Mouse (Mus musculus): ENCODE results near the gene Dlg1.

Gene Dlg1

DNA sequence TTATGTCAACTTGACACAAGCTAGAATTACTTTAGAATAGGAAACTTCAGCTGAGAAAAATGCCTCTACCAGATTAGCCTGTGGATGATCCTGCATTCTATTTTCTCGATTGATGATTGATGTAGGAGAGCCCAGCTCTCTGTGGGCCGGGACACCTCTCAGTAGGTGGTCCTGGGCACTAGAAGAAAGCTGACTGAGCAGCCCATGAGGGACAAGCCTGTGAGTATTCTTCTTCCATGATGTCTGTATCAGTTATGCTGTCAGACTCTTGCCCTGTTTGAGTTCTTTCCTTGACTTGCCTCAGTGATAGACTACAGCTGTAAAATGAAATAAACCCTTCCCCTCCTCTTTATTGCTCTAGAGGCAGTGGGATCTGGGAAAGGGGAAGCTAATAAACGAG, 74.5 kb downstream of the Dlg1 start:
- DNase-seq (ENCODE audit: low spot score): no peak

DNA sequence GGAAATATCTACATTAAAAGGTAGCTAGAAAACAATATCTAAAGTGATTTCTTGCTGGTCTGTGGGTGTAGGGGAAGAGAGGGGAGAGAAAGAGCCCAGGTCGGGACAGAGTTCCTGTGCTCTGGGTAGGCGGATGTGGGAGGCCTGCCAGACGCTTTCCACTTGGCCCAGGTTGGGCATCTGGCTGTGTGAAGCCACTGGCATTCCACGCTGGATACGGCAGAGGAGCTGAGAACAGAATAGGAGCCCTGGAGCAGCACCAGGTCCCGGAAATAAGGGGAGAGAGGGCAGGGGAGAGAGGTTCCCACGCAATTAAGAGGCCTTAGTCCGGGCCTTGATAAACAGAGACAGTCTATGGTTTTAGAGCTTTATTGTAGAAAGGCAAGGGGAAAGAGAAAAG, 77.0 kb downstream of the Dlg1 start:
- no peak for DNase-seq (ENCODE audit: low spot score)

DNA sequence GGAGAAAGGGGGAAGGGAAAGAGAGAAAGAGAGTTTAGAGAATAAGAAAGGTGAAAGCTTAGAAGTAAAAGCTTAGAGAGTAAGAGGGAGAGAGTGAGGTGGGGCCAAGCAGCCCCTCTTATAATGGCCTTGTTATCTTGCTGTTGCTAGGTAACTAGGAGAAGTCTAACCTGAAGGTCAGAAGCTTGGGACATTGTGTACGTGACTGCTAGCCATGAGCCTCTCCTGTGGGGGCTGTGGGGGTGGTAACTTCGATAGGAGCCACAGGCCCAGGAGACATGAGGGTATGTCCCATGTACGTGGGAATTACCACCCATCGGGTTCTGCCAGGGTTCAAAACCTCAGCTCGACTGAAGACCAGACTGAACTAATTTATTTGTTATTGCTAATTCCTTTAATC, 77.5 kb downstream of the Dlg1 start:
- DNase-seq (ENCODE audit: low spot score): no peak

DNA sequence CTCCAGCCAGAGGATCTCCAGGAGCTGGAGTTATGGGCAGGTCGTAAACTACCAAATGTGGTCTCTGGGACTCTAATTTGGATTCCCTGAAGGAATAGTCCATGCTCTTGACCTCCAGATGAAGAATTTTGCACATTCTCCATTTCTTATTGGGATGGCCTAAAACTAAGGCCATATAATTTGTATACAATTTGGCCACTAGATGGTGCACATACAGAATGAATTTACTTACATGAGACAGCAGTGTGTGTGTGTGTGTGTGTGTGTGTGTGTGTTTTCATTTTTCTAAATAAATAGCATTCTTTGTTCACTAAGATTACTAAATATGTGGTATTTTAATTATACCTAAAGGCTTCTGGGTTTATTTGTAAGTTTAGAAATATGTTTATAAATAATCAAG, 87.3 kb downstream of the Dlg1 start:
- no peak for DNase-seq (ENCODE audit: low spot score)

DNA sequence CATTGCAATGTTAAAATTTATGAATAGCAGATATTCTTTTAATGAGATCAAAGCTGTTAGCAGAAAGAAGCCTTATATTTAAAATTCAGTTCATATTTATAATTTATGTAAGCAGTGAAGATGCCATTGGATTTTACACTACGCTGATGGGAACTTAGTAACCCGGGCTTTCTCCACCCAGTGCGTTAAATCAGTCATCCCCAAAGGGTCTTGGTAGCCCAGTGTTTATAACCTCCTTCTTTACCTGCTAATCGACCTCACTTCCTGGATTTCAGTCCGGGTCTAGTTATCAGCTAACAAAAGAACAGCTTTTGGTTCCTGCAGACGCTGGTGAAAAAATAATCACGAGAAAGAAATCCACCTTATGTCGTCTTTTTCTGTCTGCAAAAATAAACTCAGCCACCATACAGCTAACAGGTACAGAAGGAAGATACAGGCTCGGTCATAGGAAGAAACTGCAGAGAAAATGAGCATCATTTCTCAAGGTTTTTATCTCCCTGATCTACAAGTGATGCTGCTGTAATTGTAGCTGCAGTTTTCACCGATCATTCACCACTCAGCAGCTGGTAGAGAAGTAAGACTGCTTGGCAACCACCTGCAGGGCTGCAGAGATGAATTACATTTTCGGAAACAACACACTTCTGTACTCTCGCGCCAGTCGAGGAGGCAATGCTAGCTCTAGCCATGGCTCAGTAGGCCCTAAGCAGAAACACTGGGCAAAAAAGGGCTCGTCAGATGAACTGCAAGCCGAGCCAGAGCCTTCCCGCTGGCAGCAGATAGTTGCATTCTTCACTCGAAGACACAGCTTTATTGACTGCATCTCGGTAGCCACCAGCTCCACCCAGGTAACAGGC, 91.2 kb downstream of the Dlg1 start:
- DNase-seq (ENCODE audit: low spot score): no peak

DNA sequence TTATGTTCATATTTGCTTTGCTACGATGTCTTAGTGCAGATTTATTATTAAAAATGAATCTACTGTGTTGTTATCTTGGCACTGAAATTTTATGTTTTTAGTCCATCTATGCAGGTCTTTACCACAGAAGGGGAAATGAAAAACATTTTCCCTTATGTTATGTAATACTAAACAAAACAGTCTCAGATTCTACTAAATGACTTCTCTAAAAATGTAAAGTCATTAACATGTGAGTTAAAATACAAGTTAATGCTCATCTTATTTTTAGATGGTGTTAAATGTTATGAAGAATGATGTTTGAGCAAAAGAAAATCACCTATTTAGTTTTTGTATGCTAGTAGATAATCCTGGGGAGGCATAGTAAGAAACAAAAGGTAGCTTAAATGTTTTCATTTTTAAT, 91.8 kb downstream of the Dlg1 start:
- DNase-seq (ENCODE audit: low spot score): no peak

DNA sequence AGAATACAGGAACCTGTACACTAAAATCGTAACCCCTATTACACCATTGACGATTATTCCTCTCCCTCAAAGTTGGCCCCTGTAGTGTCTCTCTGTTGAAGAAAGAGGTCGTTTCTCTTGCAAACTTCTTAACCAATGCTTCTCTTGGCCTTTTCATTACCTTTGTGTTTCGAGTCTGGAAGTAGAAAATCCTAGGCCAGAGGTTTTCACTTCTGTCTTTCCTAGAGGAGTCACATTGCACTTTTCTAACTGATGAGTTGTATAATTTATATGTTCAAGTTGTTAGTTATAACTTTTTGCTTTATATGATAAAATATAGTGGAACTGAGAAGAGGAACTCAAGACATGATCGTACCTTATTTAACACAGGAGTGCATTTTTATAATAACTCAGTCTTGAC, 93.2 kb downstream of the Dlg1 start:
- no peak for DNase-seq (ENCODE audit: low spot score)

DNA sequence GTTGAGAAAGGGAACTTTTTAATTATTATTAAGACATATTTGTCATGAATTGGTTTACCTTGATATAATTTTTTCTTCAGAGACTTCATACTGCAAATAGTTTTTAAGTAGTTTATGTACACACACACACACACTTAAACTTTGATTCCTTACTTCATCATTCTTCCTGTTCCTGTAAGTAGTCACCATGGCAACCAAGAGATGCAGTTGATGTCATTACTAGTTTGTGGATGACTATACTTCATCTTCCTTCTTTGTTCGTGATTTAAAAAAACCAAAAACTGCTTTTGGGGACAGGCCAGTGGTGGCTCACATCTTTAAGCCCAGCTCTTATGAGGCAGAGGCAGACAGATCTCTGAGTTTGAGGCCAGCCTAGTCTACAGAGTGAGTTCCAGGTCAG, 94.4 kb downstream of the Dlg1 start:
- no peak for DNase-seq (ENCODE audit: low spot score)

DNA sequence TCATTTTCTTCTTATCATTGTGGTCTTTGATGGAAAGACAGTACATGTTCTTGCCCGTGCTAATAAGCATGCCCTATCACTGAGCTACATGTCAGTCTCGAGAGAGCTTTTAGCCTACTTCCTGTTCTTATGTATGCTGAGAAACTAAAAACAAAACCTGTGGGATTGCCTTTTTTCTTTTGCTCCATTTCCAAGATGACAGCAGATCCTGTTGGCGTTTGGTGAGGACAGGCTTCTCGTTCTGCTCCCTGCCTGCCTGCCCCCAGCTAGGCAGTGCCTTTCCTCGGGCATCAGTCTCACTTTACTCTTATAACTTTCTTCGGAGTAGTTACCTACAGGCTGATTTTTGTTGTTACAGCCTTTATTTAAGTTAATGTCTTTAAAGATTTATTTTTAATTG, 96.2 kb downstream of the Dlg1 start:
- no peak for DNase-seq (ENCODE audit: low spot score)

DNA sequence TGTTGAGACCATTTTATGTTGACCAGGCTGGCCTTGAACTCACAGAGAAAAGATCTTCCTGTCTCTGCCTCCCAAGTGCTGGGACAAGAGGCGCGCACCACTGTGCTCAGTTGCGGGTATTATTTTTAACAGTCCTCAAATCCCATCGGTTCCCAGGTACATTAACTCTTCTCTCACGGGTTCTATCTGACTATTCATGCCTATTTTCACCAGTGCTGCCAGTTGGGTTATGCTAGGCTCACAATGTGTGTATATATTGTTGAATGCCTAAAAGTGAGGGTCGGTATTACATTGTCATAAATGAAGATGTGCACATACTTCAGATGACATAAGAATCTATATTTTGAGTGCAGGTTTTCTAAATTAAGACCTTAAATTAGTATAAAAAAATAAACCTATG, 103.1 kb downstream of the Dlg1 start:
- DNase-seq (ENCODE audit: low spot score): no peak

DNA sequence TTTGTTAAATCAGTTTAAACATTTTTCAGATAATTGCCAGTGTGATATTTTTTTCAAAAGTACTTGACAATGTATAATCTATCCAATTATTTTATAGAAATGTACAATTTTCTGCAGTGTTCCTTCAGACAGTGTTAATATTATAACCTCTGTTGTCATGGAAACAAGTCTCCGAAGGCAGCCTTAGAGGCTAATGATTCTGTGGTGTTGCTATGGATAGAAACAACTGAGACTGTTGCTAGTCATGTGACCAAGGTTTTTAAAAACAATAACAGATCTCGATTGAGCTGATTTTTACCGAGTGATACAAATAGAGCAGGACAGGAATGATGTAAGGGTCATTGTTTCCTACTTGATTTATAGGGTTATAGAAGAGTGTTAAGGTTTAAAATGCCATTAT, 103.5 kb downstream of the Dlg1 start:
- DNase-seq (ENCODE audit: low spot score): no peak

DNA sequence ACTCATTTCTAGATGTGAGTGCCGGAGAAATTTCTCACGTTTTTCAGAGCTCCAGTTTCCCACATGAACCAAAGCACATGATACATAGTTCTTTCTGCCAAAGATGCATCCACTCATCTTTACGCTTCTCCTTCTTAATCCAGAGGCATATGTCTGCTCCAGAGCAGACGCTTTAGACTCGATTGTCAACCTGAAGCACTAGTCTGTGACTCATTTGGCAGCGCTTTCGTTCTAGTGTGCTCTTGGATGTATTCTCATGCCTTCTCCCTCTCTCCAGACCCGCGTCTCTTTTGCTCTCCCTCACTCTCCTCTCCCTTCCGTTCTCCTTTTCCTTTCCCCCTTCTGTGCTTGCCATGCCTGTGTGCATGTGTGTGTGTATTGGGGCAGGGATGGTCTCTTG, 112.7 kb downstream of the Dlg1 start:
- DNase-seq (ENCODE audit: low spot score): no peak

DNA sequence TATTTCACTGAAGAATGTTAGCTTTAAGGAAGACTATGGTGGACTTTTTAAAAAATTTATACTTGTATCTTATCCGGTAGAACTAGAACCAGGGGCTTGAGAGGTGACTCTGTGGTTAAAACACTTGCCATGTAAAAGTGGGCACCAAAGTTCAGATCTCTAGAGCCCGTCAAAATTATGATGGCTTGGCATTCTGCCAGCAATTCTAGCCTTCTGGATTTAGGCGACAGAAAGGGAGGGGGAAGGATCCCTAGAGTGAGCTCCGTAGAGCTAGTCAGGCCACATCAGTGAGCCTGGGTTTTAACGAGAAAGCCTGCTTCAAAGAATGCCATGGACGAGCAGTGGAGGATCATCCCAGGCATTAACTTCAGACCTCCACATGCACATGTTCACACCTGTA, 117.8 kb downstream of the Dlg1 start:
- DNase-seq (ENCODE audit: low spot score): no peak

DNA sequence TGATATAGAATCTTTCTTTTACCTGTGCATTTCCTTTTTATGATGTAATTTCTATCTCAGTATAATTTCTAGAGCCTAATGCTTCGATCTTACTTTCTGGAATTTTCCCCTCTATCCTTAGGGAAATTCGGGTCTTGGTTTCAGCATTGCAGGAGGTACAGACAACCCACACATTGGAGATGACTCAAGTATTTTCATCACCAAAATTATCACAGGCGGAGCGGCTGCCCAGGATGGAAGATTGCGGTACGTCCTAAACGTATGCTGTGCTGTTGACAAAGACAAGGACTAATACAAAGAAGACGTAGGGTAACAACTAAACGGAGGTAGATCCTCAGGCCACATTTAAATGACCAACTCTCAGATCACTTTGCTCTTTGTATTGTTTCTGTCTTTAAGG, 126.8 kb downstream of the Dlg1 start:
- DNase-seq (ENCODE audit: low spot score): no peak

DNA sequence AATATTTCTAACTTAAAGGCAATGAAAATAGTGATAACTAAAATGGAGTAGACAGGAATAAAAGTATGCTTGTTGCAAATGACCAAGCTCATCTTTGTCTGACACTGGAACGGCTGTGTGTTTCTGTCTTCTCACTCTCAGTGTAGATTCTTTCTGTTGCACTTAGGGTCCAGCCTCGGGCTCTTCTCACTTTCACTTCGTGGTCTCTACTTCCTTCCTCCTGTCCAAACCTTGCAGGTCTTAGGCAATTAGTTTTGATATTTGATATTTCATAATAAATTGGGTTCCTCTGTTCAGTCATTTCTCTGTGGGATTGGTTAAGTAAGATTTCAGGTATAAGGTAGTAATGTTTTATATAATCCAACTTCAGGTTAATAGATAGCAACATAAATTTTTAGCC, 140.4 kb downstream of the Dlg1 start:
- no peak for DNase-seq (ENCODE audit: low spot score)

DNA sequence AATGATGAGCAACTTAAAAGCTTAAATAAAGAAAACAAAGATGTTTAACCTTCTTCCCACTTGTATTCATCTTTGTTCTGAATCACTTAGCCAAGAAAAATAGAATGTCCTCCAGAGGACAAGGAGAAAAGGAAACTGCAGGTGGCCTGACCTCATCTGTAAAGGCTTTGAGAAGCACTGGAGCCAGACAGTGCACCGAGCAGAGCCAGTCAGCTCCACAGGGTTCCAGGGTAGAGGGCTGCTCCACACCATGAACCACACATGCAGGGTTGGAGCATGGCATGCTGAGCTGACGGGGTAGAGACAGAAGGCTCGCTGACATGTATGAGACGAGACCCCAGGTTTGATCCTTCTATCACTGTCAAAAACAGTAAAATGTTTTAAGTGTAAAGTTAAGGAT, 162.8 kb downstream of the Dlg1 start:
- DNase-seq (ENCODE audit: low spot score): no peak

DNA sequence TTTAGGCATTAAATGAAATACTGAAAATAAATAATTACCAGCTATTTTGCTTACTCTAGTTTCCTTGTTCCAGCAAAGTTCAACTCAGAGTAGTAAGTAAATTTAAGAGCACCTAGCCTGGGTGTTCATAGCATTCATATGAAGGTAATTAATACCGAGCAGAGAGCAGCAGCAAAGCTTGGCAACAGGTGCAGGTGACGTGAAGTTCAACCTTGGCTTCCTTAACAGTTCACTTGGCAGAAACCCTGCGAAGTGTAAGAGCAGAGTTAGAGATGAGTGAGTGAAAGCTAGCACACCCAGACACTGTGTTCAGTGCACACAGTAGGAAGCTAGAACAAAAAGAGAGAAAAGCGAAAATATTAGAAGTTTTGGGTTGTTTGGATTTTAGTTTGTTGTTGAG, 167.5 kb downstream of the Dlg1 start:
- DNase-seq (ENCODE audit: low spot score): no peak

DNA sequence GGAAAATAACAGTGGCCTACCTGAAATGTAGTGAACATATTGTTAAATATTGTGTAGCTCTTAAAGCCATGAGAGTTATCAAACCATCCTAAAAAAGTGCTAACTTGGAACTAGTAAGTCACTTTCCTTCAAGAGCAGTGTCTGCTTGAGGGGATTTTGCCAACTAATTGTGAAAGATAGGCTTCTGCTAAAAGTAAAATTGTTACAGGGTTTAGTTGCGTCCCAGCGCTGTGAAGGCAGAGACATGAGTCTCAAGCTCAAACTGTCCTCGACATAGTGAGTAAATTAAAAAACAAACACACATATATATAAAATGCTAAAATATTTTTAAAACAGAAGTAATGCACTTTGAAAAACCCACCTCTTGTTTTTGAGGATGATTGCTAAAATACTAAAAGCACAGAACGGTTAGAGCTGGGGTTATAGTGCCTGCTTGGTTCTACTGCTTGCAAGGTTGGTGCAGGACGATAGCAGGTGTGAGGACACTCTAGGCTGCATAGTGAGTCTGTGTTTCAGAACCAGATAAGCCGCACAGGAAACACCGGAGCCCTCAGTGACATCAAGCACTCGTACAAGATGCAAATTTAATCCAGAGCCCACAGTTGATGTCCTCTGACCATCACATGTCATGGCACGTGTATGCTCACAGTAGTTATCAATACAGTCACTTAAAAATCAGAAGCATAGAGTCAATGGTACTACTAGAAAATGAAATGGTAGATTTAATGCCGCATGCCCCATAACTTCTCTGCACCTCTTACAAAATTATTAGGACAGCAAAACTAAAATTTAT, 169.6 kb downstream of the Dlg1 start:
- no peak for DNase-seq (ENCODE audit: low spot score)

DNA sequence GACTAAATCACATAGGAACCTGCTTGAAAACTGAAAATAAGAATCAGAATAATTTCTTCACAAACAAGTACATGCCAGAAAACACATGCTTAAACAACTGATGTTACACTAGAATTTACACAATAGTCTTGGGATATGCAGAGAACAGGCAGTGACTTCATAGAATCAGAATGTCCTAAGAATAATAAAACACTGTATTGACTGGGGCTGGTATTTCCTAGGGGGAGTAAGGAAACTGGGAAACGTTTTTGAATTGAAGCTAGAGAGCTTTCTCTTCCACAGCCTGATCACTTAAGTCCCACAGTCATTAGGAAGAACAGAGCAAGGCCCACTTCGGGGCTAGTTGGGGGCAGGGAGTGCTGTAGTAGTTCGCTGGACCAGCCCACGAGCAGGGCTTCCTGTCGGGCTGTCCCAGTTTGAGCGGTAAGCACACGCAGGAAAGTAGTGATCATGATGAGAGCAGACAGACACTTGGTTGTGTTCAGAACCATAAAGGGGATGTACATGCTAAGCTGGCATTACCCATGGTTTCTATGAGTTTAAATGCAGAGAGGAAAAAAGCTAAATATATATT, 170.9 kb downstream of the Dlg1 start:
- no peak for DNase-seq (ENCODE audit: low spot score)

DNA sequence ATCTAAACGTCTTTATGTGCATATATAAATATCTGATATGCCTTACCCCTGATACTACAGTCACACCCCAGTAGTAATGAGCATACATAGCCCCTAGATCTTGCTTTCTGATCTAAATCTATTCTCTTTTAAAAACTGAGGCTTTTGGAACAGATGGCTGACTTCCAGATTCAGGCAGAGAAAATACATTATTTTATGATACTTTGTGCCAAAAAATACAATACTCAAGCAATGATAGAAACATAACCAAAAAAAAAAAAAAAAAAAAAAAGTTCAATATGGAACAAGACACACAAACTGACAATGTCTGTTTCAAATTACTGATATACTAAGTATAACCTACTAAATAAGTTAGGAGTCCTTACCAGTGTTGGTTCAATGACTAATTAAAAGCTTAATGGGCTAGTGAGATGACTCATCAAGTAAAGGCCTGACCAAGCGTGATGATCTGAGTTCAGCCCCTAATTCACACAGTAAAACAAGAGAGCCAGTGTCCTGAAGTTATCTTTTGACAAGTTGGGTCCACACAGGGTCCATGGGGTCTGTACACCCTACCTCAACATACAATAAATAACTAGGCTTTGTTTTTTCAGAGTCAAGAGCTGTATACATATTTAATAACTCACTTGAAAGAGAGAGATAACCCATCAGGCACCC, 171.5 kb downstream of the Dlg1 start:
- no peak for DNase-seq (ENCODE audit: low spot score)

DNA sequence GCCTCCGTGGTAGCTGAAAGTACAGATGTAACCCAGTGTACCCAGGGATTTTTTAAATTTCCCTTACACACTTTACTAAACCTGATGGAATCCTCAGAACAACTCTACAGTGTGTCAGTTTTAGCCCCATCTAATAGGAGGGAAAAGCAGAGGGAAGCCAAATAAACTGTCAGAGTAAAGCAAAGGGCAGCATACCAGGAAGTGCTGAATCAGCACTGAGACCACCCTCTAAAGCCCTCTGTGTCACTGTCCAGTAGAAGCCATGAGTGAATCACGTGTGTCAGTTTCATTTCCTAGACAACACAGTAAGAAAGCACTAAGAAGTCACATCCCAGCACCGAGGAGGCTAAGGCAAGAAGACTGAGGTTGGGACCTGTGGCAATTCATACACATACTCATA, 174.1 kb downstream of the Dlg1 start:
- DNase-seq (ENCODE audit: low spot score): no peak

DNA sequence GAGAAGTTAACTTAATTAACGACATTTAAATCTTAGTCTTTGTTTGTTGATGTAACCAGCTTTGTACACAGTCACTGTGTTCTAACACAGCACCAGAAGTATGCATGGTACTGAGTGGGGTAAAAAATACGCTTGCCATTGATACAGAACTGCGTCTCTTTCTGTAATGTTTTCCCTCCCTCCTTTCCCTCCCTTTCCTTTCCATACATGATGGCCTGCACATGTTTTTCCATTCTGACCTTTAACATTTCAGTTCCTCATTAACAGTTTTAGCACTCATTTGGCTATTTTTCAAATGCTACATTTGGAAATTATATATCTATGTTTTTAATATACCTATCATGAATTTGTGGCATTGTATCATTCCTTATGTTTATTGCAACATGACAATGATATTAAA, 181.0 kb downstream of the Dlg1 start:
- DNase-seq (ENCODE audit: low spot score): no peak

DNA sequence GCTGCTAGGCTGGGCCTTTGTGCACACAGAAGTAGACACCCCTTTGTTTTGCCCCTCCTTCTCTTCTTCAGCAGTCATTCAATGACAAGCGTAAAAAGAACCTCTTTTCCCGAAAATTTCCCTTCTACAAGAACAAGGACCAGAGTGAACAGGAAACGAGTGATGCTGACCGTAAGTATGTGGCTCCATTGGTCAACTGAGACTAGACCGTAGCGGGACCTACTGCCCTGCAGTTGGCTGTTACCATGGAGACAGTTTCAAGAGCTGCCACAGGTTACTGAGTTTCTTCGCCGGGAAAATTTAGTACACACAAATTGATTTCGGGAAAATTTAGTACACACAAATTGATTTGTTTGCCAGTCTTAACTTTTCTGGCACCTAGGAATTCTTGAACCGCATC, 183.5 kb downstream of the Dlg1 start:
- DNase-seq (ENCODE audit: low spot score): no peak
